Mouse (Mus musculus): ENCODE measurements around the gene Gm281. TPM values are rescaled to one million over a fixed set of nuclear protein-coding genes. Genes with fewer than 3 reads are reported as not detected.
"Not testable (repeated sequence)": the region's sequence is repeated elsewhere in the genome, so short reads cannot be mapped to it uniquely, and the experiment has no call there.

Gene Gm281
- not detected in 2 replicates for polyA plus RNA-seq (2015; fragmentation: Nextera tagmentation; extraction: Ambion mirVana)

DNA sequence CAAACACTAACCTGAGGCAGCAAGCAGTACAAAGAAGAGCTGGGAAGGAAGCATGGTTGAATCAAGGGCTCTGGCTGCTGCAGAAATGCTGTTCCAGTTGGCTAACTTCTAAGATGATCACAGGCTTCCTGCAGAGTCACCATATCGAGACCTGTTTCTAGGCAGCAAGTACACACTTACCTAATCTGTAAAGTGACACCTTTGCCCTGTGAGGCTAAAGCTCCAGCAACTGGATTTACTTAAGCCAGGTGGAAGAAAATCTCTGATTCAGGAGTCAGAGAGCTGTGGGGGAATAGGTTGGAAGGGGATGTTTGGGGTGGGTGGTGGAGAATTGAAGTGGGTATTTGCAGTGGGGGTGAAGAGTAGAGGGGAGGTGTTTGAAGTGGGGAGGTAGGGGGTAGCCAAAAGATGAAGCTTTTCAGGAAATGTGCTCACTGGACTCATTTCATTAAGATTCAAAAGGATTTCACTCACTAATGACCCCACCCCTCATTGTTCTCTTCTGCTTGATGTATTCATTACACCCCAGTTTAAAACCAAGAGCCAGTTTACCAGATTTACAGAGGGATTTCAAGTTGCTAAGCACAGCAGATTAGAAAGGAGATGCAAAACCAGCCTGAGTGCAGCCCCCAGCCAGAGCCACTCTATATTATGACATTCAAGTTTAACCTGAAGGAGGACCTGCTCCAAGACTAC is at the start of gene Gm281:
Gene Gm281, minus strand, starts transcription at position 92 of the 696 bp plus-strand sequence.
- no peak for ATAC-seq (replicated peaks)
- Histone ChIP-seq H3K4me3 (no peak within 1 kb of the TSS), H3K4me1 (no peaks in the 10 kb centered on the region), H3K4me2 (no peak within 1 kb of the TSS), H3K9me3 (no peaks in the 10 kb centered on the region), H3K27me3 (replicated peaks) (no peaks in the 10 kb centered on the region), H3K27ac (no peak within 1 kb of the TSS), H3K36me3 (replicated peaks) (no peaks in the 10 kb centered on the region), H3K9ac (no peak within 1 kb of the TSS)
- WGBS = 19% methylated on average over 1 of the region's 1 CpGs

DNA sequence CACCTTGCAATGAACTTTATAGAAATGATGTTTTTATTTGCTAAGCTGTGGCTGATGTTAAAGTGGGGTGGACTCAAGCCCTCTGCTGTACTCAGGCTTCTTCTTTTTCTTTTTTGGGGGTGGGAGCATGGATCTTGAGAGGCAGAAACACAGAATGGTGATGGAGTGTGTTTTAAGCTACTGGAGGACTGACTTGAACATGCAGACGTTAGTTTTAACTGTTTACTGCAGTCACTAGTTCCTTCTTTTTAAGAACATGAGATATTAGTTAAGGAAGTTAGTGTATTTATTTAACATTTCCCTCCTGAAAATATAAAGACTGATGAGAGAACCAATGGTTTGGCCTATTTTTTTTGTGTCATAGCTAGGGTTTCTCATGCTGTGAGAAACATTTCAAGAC is 49.2 kb upstream of the Gm281 start:
- no peak for ATAC-seq (replicated peaks)
- Histone ChIP-seq H3K27me3 (replicated peaks) (no peaks in the 10 kb centered on the region), H3K4me1 (peaks cover 21% of the 10 kb centered on the region), H3K4me3 (no peak overlapping the region), H3K27ac (no peak overlapping the region), H3K4me2 (no peak overlapping the region), H3K9ac (no peak overlapping the region), H3K36me3 (replicated peaks) (no peaks in the 10 kb centered on the region), H3K9me3 (no peaks in the 10 kb centered on the region)
- 92% methylated on average over 1 of the region's 1 CpGs for WGBS

DNA sequence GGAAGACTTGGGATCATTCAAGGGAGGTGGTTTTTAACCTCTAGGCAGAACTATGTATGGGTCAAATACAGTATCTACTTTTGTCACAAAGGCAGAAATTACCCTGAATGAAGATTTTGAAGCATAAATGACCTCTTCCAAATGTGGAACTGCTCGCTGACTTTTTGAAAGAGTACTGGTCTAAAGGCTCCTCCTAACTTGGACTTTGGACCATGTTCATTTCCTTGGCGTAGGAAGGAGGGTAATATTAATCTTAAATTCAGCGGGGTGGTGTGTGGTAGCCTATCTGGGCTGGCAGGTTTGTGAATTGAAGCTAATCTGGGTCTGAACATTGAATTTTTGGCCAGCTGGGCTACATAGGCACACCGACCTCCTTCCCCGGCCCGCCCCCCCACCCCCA is 48.2 kb upstream of the Gm281 start:
- Histone ChIP-seq H3K27me3 (replicated peaks) (no peaks in the 10 kb centered on the region), H3K36me3 (replicated peaks) (no peaks in the 10 kb centered on the region), H3K9me3 (no peaks in the 10 kb centered on the region), H3K4me2 (no peak overlapping the region), H3K4me3 (no peak overlapping the region), H3K9ac (no peak overlapping the region), H3K4me1 (peaks cover 26% of the 10 kb centered on the region), H3K27ac (no peak overlapping the region)
- ATAC-seq (replicated peaks) = no peak
- WGBS = 87% methylated on average over 6 of the region's 6 CpGs

DNA sequence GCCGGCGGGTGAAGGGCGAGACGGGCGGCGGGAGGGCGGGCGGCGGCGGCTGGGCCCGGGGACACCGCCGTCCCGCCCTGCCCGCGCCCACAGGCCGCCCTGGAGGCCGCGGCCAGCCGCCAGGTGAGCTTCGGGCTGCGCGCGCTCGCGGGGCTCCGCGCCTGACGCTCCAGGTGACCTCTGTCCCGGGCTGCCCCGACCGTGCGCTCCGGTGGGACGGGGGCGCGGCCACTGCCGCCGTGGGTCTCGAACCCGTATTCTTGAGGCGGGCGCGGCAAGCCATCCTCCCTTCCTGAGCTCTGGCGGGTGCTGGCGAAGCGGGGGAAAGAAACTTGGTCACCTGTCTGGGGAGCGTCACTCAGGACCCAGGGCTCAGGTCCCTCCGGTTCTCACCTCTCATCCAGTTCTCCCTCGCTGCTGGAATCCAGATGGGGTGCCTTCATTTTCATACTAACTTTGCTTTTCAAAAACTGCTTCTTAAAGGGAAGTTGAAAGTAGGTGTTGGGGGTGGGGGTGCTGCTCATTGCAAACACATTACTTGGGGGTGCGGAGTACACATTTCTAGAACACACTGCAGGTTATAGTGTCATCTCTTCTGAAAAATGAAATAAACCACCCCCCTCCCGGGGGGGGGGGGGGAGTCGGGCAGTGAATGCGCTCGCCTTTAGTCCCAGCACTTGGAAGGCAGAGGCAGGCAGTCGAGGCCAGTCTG is 47.3 kb upstream of the Gm281 start, which contains the start of the genes Atxn7 and Thoc7:
Gene Atxn7, plus strand, starts transcription at position 40 of the 712 bp plus-strand sequence.
Gene Thoc7, minus strand, starts transcription at position 452 of the 712 bp plus-strand sequence.
- no peaks in the 10 kb centered on the region for H3K27me3 ChIP-seq (replicated peaks)

DNA sequence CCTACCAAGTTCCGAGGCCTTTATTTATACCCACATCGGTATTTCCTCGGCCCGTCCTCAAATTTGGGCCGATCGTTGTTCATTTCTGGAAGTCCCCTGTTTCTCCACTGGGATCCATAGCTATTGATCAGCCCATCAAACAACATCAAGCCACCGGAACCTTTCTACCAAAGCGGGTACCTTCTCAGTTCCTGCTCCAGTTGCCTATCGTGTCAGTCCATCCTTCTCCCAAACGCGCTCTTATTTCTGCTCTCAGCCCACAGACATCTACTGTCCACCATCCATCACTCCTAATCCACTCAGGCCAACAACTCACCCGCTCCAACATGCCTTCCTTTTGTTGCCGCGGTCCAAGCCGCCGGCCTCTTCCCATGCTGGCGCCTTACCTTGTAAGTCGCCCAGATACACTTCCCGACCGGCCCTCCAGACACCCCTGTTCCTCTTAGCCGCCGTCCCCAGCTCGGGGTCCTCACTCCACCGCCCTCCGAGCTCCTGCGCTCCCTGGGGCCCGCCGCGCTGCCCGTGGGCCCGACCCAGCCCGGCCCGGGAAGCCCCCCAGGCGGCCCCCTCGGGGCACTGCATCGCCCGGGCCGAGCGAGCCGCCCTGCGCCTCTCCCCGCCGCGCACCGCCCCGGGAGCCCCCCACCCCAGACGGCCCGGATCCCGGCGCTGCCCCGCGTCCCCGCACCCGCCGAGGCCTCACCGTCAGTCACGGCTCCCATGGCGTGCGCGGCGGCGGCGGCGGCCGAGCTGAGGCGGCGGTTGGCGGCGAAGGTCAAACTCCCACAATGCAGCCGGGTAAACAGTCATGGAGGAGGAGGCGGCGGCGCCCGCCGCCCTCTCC is 46.4 kb upstream of the Gm281 start:
- H3K4me2 ChIP-seq = peak overlapping the region; percentile 75
- H3K9ac ChIP-seq = peak overlapping the region; percentile 98
- ATAC-seq (replicated peaks) = peak; percentile 93
- H3K27me3 ChIP-seq (replicated peaks) = no peaks in the 10 kb centered on the region
- H3K9me3 ChIP-seq = no peaks in the 10 kb centered on the region
- under 1% methylated on average over 75 of the region's 75 CpGs for WGBS
- H3K4me3 ChIP-seq = peak overlapping the region; percentile 87
- peaks cover 26% of the 10 kb centered on the region for H3K4me1 ChIP-seq
- peak overlapping the region; percentile 84 for H3K27ac ChIP-seq
- 0 out of 2 replicates have a peak, but pooled peaks cover 5% of the 10 kb centered on the region for H3K36me3 ChIP-seq (replicated peaks)

More for the DNA sequence above, 47.3 kb upstream of the Gm281 start, which contains the start of the genes Atxn7 and Thoc7:
- Histone ChIP-seq H3K9ac (peak within 1 kb of the TSS; percentile 98), H3K4me1 (peaks cover 26% of the 10 kb centered on the region), H3K9me3 (no peaks in the 10 kb centered on the region), H3K27ac (peak within 1 kb of the TSS; percentile 84), H3K4me3 (peak within 1 kb of the TSS; percentile 87), H3K4me2 (peak within 1 kb of the TSS; percentile 75), H3K36me3 (replicated peaks) (no peaks in the 10 kb centered on the region)
- WGBS = 3% methylated on average over 35 of the region's 56 CpGs
- peak; percentile 72 for ATAC-seq (replicated peaks)

DNA sequence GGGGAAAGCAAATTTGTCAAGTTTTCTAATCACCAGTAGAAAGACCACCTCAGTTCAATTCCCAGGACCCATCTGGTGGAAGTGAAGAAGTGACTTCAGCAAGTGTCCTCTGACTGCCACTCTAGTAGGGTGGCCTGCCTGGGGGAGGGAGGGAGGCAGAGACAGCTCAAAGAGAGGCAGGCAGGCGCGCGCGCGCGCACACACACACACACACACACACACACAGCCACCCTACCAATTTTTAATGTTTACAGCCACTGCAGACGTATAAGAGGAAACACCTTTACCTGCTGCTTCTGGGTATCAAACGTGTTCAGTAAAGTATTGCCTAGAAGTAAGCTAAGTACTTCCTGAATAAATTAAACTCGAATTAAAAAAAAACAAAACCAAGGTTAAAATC is 45.8 kb upstream of the Gm281 start:
- 0 out of 2 replicates have a peak, but pooled peaks cover 7% of the 10 kb centered on the region for H3K36me3 ChIP-seq (replicated peaks)
- peak overlapping the region; percentile 98 for H3K9ac ChIP-seq
- peak; percentile 57; the same call in 1 of the 2 replicates for ATAC-seq (replicated peaks)
- peaks cover 26% of the 10 kb centered on the region for H3K4me1 ChIP-seq
- H3K4me2 ChIP-seq = peak overlapping the region; percentile 75
- peak overlapping the region; percentile 84 for H3K27ac ChIP-seq
- WGBS = 0% methylated on average over 9 of the region's 9 CpGs
- no peaks in the 10 kb centered on the region for H3K9me3 ChIP-seq
- H3K27me3 ChIP-seq (replicated peaks) = no peaks in the 10 kb centered on the region
- peak overlapping the region; percentile 87 for H3K4me3 ChIP-seq

DNA sequence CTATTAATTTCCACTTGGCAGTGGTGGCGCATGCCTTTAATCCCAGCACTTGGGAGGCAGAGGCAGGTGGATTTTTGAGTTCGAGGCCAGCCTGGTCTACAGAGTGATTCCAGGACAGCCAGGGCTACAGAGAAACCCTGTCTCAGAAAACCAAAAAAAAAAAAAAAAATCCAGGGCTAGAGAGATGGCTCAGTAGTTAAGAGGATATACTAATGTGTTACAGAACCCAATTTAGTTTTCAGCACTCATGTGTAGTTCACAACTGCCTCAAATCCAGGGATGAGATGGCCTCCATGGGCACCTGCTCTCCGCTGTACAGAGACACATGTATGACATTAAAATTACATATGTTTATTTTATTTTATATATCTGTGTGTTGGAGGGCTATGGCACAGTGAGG is 37.9 kb upstream of the Gm281 start:
- H3K27me3 ChIP-seq (replicated peaks); H3K4me2 ChIP-seq; H3K4me1 ChIP-seq; H3K9me3 ChIP-seq; H3K9ac ChIP-seq; ATAC-seq (replicated peaks); H3K27ac ChIP-seq; H3K4me3 ChIP-seq: not testable (repeated sequence)
- 97% methylated on average over 3 of the region's 3 CpGs for WGBS
- peaks cover 40% of the 10 kb centered on the region for H3K36me3 ChIP-seq (replicated peaks)

DNA sequence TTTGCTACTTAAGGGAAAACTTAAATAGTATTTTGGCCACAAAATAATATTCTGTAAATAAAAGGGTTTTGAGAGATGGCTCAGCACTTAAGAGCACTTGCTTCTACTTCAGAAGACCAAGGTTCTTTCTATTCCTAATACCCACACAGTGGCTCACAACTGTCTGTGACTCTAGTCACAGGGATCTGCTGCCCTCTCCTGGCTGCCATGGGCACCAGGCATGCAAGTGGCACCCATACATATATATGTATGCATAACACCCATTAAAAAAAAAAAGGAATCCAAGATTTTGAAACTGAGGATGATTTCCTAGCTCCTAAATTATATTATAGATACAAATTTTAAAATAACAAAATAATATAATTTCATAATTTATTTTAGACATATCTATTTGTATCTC is 36.1 kb upstream of the Gm281 start:
- peak; percentile 72; the same call in 1 of the 2 replicates for ATAC-seq (replicated peaks)
- H3K27ac ChIP-seq = no peak overlapping the region

DNA sequence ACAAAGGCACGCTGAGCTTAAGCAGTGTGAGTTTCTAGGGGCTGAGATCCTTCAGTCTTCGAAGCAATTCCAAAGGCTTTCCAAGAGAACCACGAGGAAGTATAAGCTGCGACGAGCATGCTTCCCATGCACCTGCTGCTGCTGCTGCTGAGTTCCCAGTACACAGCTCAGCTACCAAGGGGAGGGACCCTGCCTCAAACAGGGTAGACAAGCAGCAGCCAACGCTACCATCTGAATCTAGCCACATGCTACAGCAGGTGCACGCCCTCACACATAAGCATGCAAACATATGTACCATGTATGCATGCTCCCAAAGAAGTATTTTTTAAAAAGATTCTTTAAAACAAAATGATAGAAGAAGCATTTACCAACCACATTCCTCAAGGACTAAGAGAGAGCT is 34.1 kb upstream of the Gm281 start:
- Histone ChIP-seq H3K4me2 (no peak overlapping the region), H3K36me3 (replicated peaks) (peaks cover 33% of the 10 kb centered on the region), H3K4me3 (no peak overlapping the region), H3K27ac (no peak overlapping the region), H3K27me3 (replicated peaks) (no peaks in the 10 kb centered on the region), H3K9me3 (no peaks in the 10 kb centered on the region), H3K9ac (no peak overlapping the region), H3K4me1 (no peaks in the 10 kb centered on the region)
- ATAC-seq (replicated peaks) = 0 out of 2 replicates have a peak, but pooled peaks have one; percentile 18
- WGBS = 86% methylated on average over 7 of the region's 7 CpGs

More for the DNA sequence above, 36.1 kb upstream of the Gm281 start:
- H3K27me3 ChIP-seq (replicated peaks) = no peaks in the 10 kb centered on the region
- H3K4me1 ChIP-seq = no peaks in the 10 kb centered on the region
- no peak overlapping the region for H3K4me2 ChIP-seq
- no peaks in the 10 kb centered on the region for H3K9me3 ChIP-seq
- H3K9ac ChIP-seq = no peak overlapping the region
- H3K4me3 ChIP-seq = no peak overlapping the region
- peaks cover 33% of the 10 kb centered on the region for H3K36me3 ChIP-seq (replicated peaks)

DNA sequence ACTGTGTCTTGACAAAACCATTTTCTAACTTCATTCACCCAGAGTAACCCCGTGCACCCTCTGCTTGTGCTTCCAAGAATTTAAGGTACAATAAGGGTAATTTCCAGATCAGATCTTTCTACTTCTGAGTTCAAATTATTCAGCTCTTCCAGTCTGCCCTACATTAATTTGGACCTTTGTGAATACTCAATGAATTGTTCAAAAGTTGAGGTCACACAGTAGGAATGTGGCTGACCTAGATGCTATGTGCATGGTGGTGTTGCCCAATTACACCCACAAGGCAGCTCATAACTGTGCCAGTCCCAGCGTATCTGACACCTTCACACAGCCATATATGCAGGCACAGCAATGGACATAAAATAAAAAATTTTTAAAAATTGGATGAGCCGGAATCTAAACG is 30.4 kb upstream of the Gm281 start:
- ATAC-seq (replicated peaks) = no peak
- 94% methylated on average over 4 of the region's 4 CpGs for WGBS
- Histone ChIP-seq H3K9me3 (no peaks in the 10 kb centered on the region), H3K4me3 (no peak overlapping the region), H3K9ac (no peak overlapping the region), H3K27me3 (replicated peaks) (no peaks in the 10 kb centered on the region), H3K27ac (no peak overlapping the region), H3K4me2 (no peak overlapping the region), H3K4me1 (no peaks in the 10 kb centered on the region), H3K36me3 (replicated peaks) (peaks cover 20% of the 10 kb centered on the region; the same call in 1 of the 2 replicates)

DNA sequence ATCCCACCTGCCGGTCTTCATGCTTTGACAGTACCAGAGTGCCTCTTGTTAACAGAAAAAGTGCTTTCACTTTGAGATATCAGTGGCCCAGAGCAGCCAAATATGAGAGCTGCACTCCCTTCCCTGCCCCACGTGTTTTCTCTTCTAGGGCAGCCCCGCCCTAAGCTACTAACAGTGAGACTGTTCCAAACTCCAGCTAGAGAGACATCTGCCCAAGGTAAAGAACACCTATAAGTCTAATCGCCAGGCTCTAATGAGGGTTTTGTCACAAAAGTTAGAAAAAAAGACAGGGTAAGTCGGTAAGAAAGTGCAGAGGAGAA is 19.7 kb upstream of the Gm281 start:
- 45% methylated on average over 5 of the region's 5 CpGs for WGBS
- Histone ChIP-seq H3K9me3 (no peaks in the 10 kb centered on the region), H3K4me1 (peaks cover 9% of the 10 kb centered on the region; the same call in 1 of the 2 replicates), H3K27ac (no peak overlapping the region), H3K9ac (no peak overlapping the region), H3K4me3 (no peak overlapping the region), H3K27me3 (replicated peaks) (no peaks in the 10 kb centered on the region), H3K36me3 (replicated peaks) (no peaks in the 10 kb centered on the region), H3K4me2 (peak overlapping the region; percentile 63; the same call in 1 of the 2 replicates)
- ATAC-seq (replicated peaks) = no peak; the same call in 1 of the 2 replicates

Data from midbrain, embryonic 15.5 days (tissue).